Mouse (Mus musculus) liver, postnatal 0 days (tissue): ENCODE measurements around the gene Bcl2l13. TPM values are rescaled to one million over a fixed set of nuclear protein-coding genes. Genes with fewer than 3 reads are reported as not detected.
A peak's percentile ranks its signal among the peaks of the same experiment; 100 is the strongest.

Experiments used
- ATAC-seq: fragments of 200-750 bp; cut with Nextera tagmentation; 2 replicates; pipeline ENCODE4 v1.8.0; 2017; ENCODE audit warnings: mild to moderate bottlenecking, moderate library complexity
- DNase-seq: peaks from one replicate; pipeline ENCODE4 v3.0.0-alpha.2; 2016
- H3K27ac ChIP-seq: fragments of 300-500 bp; sonication (generic); 2 replicates; pipeline ENCODE4 v1.5.1; 2014; ENCODE audit warnings: antibody characterized with exemption, moderate library complexity, mild to moderate bottlenecking, low read depth
- H3K27me3 ChIP-seq: fragments of 300-500 bp; sonication (generic); 2 replicates; pipeline ENCODE4 v1.6.1; 2014; ENCODE audit warnings: low read length, control low read depth, mixed read lengths; ENCODE audit not compliant: insufficient read depth
- H3K36me3 ChIP-seq: fragments of 300-500 bp; sonication (generic); replicated peaks from 2 replicates; pipeline ENCODE4 v1.6.1; 2014; ENCODE audit warnings: mild to moderate bottlenecking, control low read depth, low read length, moderate library complexity, mixed read lengths; ENCODE audit not compliant: insufficient read depth
- H3K4me1 ChIP-seq: fragments of 300-500 bp; sonication (generic); 2 replicates; pipeline ENCODE4 v1.6.1; 2014; ENCODE audit warnings: antibody characterized with exemption, mild to moderate bottlenecking, control low read depth; ENCODE audit not compliant: insufficient read depth
- H3K4me2 ChIP-seq: fragments of 300-500 bp; sonication (generic); 2 replicates; pipeline ENCODE4 v1.6.1; 2014; ENCODE audit warnings: low read depth, mild to moderate bottlenecking, low read length, moderate library complexity, mixed read lengths
- H3K4me3 ChIP-seq: fragments of 300-500 bp; sonication (generic); 2 replicates; pipeline ENCODE4 v1.5.1; 2014; ENCODE audit warnings: low read depth, low read length
- H3K9ac ChIP-seq: fragments of 300-500 bp; sonication (generic); replicated peaks from 2 replicates; pipeline ENCODE4 v1.6.1; 2014; ENCODE audit warnings: mild to moderate bottlenecking, moderate library complexity
- H3K9me3 ChIP-seq: fragments of 300-500 bp; sonication (generic); 2 replicates; pipeline ENCODE4 v1.6.1; 2016; ENCODE audit warnings: mild to moderate bottlenecking, control low read depth, low read length, mixed read lengths
- CTCF ChIP-seq: sonication (generic); IDR thresholded peaks from 2 replicates; pipeline ENCODE4 v1.5.1; 2016; ENCODE audit warnings: antibody characterized with exemption, low read depth
- EP300 ChIP-seq: IDR thresholded peaks from 2 replicates; pipeline ENCODE4 v1.6.1; 2016; ENCODE audit warnings: antibody characterized with exemption, low read depth, mild to moderate bottlenecking
- WGBS: fragments of 180-500 bp; shearing (Covaris S2); extraction: QIAGEN DNeasy Blood & Tissue Kit; methylation state at CpG from one replicate; pipeline ENCODE4 v1.1.7; 2014; ENCODE audit not compliant: insufficient replicate concordance; 5-methylcytosine and 5-hydroxymethylcytosine counted together
- polyA plus RNA-seq: library from polyadenylated mRNA; unstranded; fragments of >200 nt; fragmentation: Nextera tagmentation; extraction: Ambion mirVana; gene quantifications from 2 replicates; pipeline ENCODE4 v1.2.1, GENCODE M21; 2015

Bcl2l13 gene
- polyA plus RNA-seq, 1 experiment from 2014 or later, result 18.4 TPM

DNA sequence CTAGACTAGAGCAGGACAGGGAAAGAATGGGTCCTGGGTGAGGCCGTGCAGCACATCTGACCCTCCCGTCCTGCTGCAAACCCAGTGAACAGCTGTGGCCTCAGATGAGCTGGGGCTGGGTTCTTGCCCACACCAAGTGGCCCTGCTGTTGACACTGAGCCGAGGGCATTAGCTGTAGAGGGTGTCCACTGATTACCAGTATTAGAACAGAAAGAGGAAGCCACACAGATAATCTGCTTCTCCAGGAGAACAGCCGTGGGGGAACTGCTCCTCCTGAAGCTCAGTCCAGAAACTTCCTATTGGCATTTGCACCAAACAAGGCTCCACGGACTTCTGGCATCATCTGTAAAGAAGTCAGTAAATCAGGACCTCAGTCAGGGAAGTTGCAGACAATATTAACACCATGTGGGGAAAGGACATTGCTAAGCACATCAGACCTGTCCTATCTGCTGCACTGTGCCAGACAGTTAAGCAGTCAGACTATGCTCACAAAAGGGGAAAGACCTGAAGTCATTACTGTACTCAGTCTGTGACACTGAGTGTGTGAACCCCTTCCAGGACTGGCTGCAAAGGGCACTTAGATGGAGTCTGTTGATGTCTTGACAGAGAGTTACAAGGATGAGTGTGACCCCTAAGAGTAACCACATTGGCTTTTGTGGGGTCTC lies 40.5 kb upstream of the Bcl2l13 start:
- peaks cover 93% of the 10 kb centered on the region for H3K36me3 ChIP-seq
- no peak overlapping the region for H3K27ac ChIP-seq
- no peak for DNase-seq
- WGBS, result 42% methylated on average over 5 of the region's 5 CpGs
- H3K9ac ChIP-seq, result no peak overlapping the region
- H3K4me2 ChIP-seq, result no peak overlapping the region
- no peak overlapping the region for H3K4me3 ChIP-seq
- no peak for TF ChIP-seq EP300
- TF ChIP-seq CTCF, result no peak
- H3K9me3 ChIP-seq, result no peaks in the 10 kb centered on the region
- H3K27me3 ChIP-seq, result no peaks in the 10 kb centered on the region
- H3K4me1 ChIP-seq, result no peaks in the 10 kb centered on the region; the same call in 1 of the 2 replicates
- peak; percentile 10; the same call in 1 of the 2 replicates for ATAC-seq

DNA sequence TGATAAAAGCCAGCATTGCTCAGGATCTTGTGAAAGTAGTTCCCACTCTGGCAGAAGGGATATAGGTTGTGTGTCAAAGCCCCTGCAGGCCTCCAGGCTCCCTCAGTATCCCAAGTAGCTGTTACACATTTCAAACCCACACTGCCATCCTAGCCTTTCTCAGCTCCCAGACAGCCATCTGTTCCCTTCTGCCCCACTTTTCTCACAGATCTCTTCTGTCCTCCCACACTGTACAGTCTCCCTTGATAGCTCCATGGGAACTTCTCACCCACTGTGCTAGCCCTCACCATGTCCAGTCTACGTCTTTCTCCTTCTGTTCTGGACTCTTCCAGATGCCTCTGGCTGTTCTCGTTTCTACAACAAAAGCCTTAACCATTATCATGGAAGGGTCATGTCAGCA lies 39.9 kb upstream of the Bcl2l13 start:
- WGBS, result 73% methylated on average over 2 of the region's 2 CpGs
- no peaks in the 10 kb centered on the region for H3K27me3 ChIP-seq
- no peak overlapping the region for H3K27ac ChIP-seq
- no peak overlapping the region for H3K4me2 ChIP-seq
- H3K4me3 ChIP-seq, result no peak overlapping the region
- no peak for DNase-seq
- peaks cover 98% of the 10 kb centered on the region for H3K36me3 ChIP-seq
- no peak for TF ChIP-seq CTCF
- no peak for TF ChIP-seq EP300
- ATAC-seq, result no peak
- H3K9ac ChIP-seq, result no peak overlapping the region
- no peaks in the 10 kb centered on the region for H3K9me3 ChIP-seq
- H3K4me1 ChIP-seq, result no peaks in the 10 kb centered on the region

DNA sequence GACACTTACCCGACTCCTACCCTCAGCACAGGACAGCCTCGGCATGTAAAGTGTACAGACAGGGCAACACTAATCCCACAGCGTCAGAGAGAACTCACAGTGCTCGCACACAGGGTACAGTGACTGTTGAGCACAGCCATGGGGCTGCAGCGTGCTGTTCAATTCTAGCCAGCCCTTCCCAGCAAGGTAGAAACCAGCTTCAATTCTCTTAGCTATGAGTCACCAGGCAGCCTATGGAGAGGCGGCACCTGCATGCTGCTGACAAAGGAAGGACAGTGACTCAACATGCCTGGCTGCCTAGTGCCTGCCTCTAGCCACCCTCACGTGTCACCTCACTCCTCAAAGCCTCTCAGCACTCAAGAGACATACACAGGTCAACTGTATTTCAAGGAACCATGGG lies 38.0 kb upstream of the Bcl2l13 start:
- Histone ChIP-seq H3K4me1 (no peaks in the 10 kb centered on the region), H3K27me3 (no peaks in the 10 kb centered on the region), H3K36me3 (peaks cover 97% of the 10 kb centered on the region), H3K27ac (no peak overlapping the region), H3K9me3 (no peaks in the 10 kb centered on the region), H3K4me3 (no peak overlapping the region), H3K9ac (no peak overlapping the region), H3K4me2 (no peak overlapping the region)
- WGBS, result 90% methylated on average over 7 of the region's 7 CpGs
- TF ChIP-seq CTCF (no peak), EP300 (no peak)
- DNase-seq (no peak), ATAC-seq (no peak)

DNA sequence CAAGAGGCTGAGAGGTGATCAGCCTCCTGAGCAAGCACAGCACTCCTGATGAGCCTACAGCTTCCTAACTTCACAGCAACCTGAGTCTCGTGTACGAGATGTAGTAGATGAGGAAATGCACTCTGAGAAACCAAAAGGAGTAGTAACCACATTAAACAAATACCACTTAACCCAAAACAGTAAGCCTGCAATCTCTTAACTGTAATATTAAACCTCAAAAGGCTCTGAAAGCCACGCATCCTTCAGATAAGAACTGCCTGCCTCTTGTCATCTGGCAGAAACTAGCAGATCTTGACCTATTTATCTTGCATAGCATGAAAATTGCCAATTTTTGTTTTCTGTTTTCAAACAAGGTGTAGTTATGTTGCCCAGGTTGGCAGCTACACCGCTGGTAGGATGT lies 37.1 kb upstream of the Bcl2l13 start:
- Histone ChIP-seq H3K4me1 (no peaks in the 10 kb centered on the region), H3K4me3 (no peak overlapping the region), H3K4me2 (no peak overlapping the region), H3K27ac (no peak overlapping the region), H3K9ac (no peak overlapping the region), H3K36me3 (peaks cover 97% of the 10 kb centered on the region), H3K27me3 (no peaks in the 10 kb centered on the region), H3K9me3 (no peaks in the 10 kb centered on the region)
- DNase-seq (no peak), ATAC-seq (no peak)
- no peak for TF ChIP-seq CTCF
- TF ChIP-seq EP300, result no peak
- 76% methylated on average over 4 of the region's 4 CpGs for WGBS

DNA sequence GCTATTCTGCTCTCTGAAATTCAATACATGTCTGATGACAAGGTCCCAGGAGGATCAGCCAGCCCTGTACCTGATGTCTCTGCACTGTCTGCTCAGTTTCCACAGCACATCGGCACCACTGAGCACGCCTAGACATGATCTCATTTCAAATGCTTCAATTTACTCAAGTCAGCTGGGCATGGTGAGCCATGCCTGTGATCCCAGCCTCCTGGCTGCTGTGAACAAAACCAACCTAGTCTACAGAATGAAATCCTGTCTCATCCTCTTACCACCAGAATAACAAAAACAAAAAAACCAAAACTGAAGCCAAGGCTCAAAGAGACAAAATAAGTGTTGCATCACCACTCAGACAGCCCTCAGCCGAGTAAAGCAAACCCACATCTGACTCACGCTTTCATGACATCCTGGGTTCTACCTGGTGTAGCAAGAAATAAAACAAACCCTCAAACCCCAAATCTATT lies 36.4 kb upstream of the Bcl2l13 start:
- H3K36me3 ChIP-seq, result peaks cover 98% of the 10 kb centered on the region
- no peaks in the 10 kb centered on the region for H3K9me3 ChIP-seq
- DNase-seq, result no peak
- peak; percentile 62 for ATAC-seq
- no peaks in the 10 kb centered on the region for H3K27me3 ChIP-seq
- WGBS, result 86% methylated on average over 4 of the region's 4 CpGs
- H3K27ac ChIP-seq, result no peak overlapping the region
- H3K4me2 ChIP-seq, result no peak overlapping the region
- no peak overlapping the region for H3K9ac ChIP-seq
- TF ChIP-seq EP300 (no peak), CTCF (no peak)
- H3K4me1 ChIP-seq, result no peaks in the 10 kb centered on the region
- H3K4me3 ChIP-seq, result no peak overlapping the region

DNA sequence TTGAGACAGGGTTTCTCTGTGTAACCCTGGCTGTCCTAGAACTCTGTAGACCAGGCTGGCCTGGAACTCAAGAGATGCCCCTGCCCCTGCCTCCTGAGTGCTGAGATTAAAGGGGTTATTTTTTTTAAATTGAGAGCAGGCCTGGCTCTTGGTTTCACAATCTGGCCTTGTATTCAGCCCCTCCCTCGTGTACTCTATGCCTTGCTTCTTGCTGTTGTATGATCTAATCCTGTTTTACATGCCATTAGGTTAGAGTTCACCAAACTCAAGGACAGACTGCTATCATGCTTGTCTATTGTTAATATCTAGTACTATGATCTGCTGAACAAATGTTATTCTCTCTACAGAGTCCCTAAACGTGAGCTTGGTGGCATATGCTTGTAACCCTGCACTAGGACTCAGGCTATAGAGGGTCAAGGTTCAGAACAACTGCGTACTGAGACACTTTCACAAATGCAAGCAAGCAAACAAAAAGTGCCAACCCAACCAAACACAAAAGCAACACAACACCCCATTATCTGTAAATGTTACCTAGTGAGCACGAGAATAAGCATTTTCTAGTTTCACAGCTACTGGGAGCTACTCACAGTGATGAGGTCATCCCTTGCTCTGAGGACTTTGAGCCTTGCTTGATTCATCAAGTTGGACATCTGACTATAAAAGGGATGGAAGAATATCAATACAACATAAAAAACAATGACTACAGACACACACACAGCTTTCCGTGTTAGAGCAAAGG lies 28.8 kb upstream of the Bcl2l13 start:
- H3K9ac ChIP-seq, result no peak overlapping the region; the same call in 1 of the 2 replicates
- H3K4me2 ChIP-seq, result no peak overlapping the region
- no peaks in the 10 kb centered on the region for H3K9me3 ChIP-seq
- DNase-seq, result no peak
- ATAC-seq, result peak; percentile 87
- H3K36me3 ChIP-seq, result peaks cover 84% of the 10 kb centered on the region
- H3K4me3 ChIP-seq, result no peak overlapping the region
- WGBS, result 63% methylated on average over 5 of the region's 5 CpGs
- no peak for TF ChIP-seq CTCF
- TF ChIP-seq EP300, result no peak
- H3K27me3 ChIP-seq, result no peaks in the 10 kb centered on the region
- H3K4me1 ChIP-seq, result no peaks in the 10 kb centered on the region
- peak overlapping the region; percentile 92 for H3K27ac ChIP-seq
